Comparison of ENCODE assay signal across 34 mouse cellular contexts in genomic region chr17:11866231-11866630, GRCm38 (mm10).
"Had no signal": no experiment of that assay in that cellular context is flagged by ENCODE, and none has a peak within 500 bp of the region (broad histone marks: within the 10 kb centered on the region; RNA-seq: fewer than 3 reads in every experiment).

No protein-coding gene starts in this region.

- H3K27ac ChIP-seq: heart, embryonic 13.5 days; heart, embryonic 15.5 days; hindbrain, embryonic 10.5 days; hindbrain, embryonic 12.5 days; hindbrain, embryonic 13.5 days; hindbrain, embryonic 14.5 days; hindbrain, embryonic 15.5 days; hindbrain, postnatal 0 days; intestine, embryonic 15.5 days; kidney, embryonic 15.5 days; kidney, postnatal 0 days; layer of hippocampus, adult 2 months; left cerebral cortex, adult 2 months had no signal

- H3K36me3 ChIP-seq: heart, embryonic 13.5 days; heart, embryonic 15.5 days; hindbrain, embryonic 10.5 days; hindbrain, embryonic 12.5 days; hindbrain, embryonic 13.5 days; hindbrain, embryonic 15.5 days; intestine, embryonic 15.5 days; kidney, embryonic 15.5 days had no signal

- ATAC-seq: hindbrain, embryonic 16.5 days; hindbrain, postnatal 0 days; inflammation-experienced regulatory T-cells, adult 6 months; intestine, embryonic 15.5 days; intestine, embryonic 16.5 days; intestine, postnatal 0 days had no signal

- H3K4me3 ChIP-seq: heart, embryonic 13.5 days; heart, embryonic 15.5 days; hindbrain, embryonic 10.5 days; hindbrain, embryonic 12.5 days; hindbrain, embryonic 13.5 days; hindbrain, embryonic 15.5 days; intestine, embryonic 15.5 days; kidney, embryonic 15.5 days; layer of hippocampus, adult 2 months; left cerebral cortex, adult 2 months had no signal

- DNase-seq: heart, postnatal 10 days; heart, postnatal 14 days; heart, postnatal 36 days; heart, postnatal 4 days; kidney, adult 11 months; kidney, adult 18-20 months; kidney, adult 2 months; kidney, adult 8-10 months; kidney, adult 9 months; kidney, postnatal 10 days; kidney, postnatal 14 days; kidney, postnatal 25 days; kidney, postnatal 36 days; kidney, postnatal 4 days; layer of hippocampus, adult 9-11 months; layer of hippocampus, postnatal 36 days had no signal

- H3K4me1 ChIP-seq: heart, embryonic 13.5 days; heart, embryonic 15.5 days; hindbrain, embryonic 12.5 days; hindbrain, embryonic 13.5 days; hindbrain, embryonic 15.5 days; intestine, embryonic 15.5 days had no signal

- H3K9ac ChIP-seq: heart, embryonic 13.5 days; heart, embryonic 15.5 days; hindbrain, embryonic 12.5 days; hindbrain, embryonic 13.5 days; hindbrain, embryonic 14.5 days; hindbrain, embryonic 15.5 days; intestine, embryonic 15.5 days; kidney, embryonic 15.5 days had no signal

- H3K4me2 ChIP-seq: heart, embryonic 11.5 days; heart, embryonic 13.5 days; heart, embryonic 15.5 days; hindbrain, embryonic 12.5 days; hindbrain, embryonic 13.5 days; hindbrain, embryonic 14.5 days; hindbrain, embryonic 15.5 days; intestine, embryonic 15.5 days; kidney, embryonic 15.5 days had no signal

- H3K9me3 ChIP-seq: heart, embryonic 13.5 days; heart, embryonic 15.5 days; hindbrain, embryonic 10.5 days; hindbrain, embryonic 12.5 days; hindbrain, embryonic 13.5 days; hindbrain, embryonic 15.5 days; intestine, embryonic 15.5 days; kidney, embryonic 15.5 days had no signal

- H3K27me3 ChIP-seq: heart, embryonic 13.5 days; heart, embryonic 15.5 days; hindbrain, embryonic 12.5 days; hindbrain, embryonic 15.5 days; intestine, embryonic 15.5 days; kidney, embryonic 15.5 days had no signal
